Mouse (Mus musculus) liver, embryonic 16.5 days (tissue): Measurements from ENCODE around the gene Hecw2. TPM values are rescaled to one million over a fixed set of nuclear protein-coding genes. Genes with fewer than 3 reads are reported as not detected.

Experiments
- ATAC-seq: fragments of 200-750 bp; cut with Nextera tagmentation; 2 replicates; pipeline ENCODE4 v1.8.0; 2017; ENCODE audit warnings: low read depth, mild to moderate bottlenecking, moderate number of reproducible peaks, moderate library complexity
- H3K27ac ChIP-seq: fragments of 300-500 bp; sonication (generic); 2 replicates; pipeline ENCODE4 v1.5.1; 2014; ENCODE audit warnings: mild to moderate bottlenecking, low read length
- H3K27me3 ChIP-seq: fragments of 300-500 bp; sonication (generic); 2 replicates; pipeline ENCODE4 v1.6.1; 2014; ENCODE audit warnings: low read depth, low read length, mixed read lengths; ENCODE audit not compliant: control insufficient read depth, insufficient read depth
- H3K36me3 ChIP-seq: fragments of 300-500 bp; sonication (generic); 2 replicates; pipeline ENCODE4 v1.6.1; 2014; ENCODE audit warnings: mild to moderate bottlenecking; ENCODE audit not compliant: control insufficient read depth, insufficient read depth
- H3K4me1 ChIP-seq: fragments of 300-500 bp; sonication (generic); 2 replicates; pipeline ENCODE4 v1.6.1; 2014; ENCODE audit warnings: low read depth, low read length, mixed read lengths; ENCODE audit not compliant: control insufficient read depth
- H3K4me2 ChIP-seq: fragments of 300-500 bp; sonication (generic); 2 replicates; pipeline ENCODE4 v1.6.1; 2014; ENCODE audit warnings: low read depth, low read length, mixed read lengths
- H3K4me3 ChIP-seq: fragments of 300-500 bp; sonication (generic); 2 replicates; pipeline ENCODE4 v1.5.1; 2014; ENCODE audit warnings: low read depth, mild to moderate bottlenecking, low read length
- H3K9ac ChIP-seq: fragments of 300-500 bp; sonication (generic); 2 replicates; pipeline ENCODE4 v1.6.1; 2014; ENCODE audit warnings: low read depth, low read length
- H3K9me3 ChIP-seq: fragments of 300-500 bp; sonication (generic); replicated peaks from 2 replicates; pipeline ENCODE4 v1.6.1; 2016; ENCODE audit warnings: low read length; ENCODE audit not compliant: control insufficient read depth
- WGBS: fragments of 180-500 bp; shearing (Covaris S2); extraction: QIAGEN DNeasy Blood & Tissue Kit; methylation state at CpG from one replicate; pipeline ENCODE4 v1.1.7; 2014; ENCODE audit not compliant: insufficient replicate concordance; 5-methylcytosine and 5-hydroxymethylcytosine counted together
- microRNA-seq: library from miRNA; unstranded; fragments of <30 nt; microRNA quantifications from one replicate; pipeline ENCODE4, GENCODE M21; 2016
- polyA plus RNA-seq: library from polyadenylated mRNA; unstranded; fragments of >200 nt; fragmentation: Nextera tagmentation; extraction: Ambion mirVana; gene quantifications from 2 replicates; pipeline ENCODE4 v1.2.1, GENCODE M21; 2015

Hecw2 gene
- polyA plus RNA-seq, 1 experiment from 2014 or later = 0.51 TPM

DNA sequence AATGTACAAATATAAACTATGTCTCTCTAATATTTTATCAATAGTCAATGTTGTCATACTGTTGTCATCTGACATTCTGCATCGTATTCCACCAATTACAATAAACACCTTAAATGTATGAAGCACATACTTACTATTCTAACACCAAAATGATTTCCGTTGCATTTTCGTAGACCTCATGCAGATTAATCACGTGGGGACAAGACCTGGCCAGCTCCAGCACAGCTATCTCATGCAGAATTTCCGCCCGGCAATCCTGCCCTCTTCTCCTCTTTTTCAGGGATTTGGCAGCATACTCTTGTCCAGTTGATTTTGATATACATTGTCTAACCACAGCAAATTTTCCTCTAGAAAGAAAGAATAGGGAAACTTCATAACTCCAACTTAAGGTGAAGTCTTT, 423.5 kb downstream of the Hecw2 start:
- Histone ChIP-seq H3K4me3 (no peak overlapping the region), H3K4me1 (no peaks in the 10 kb centered on the region), H3K9ac (no peak overlapping the region), H3K4me2 (no peak overlapping the region), H3K36me3 (no peaks in the 10 kb centered on the region), H3K27me3 (no peaks in the 10 kb centered on the region), H3K27ac (no peak overlapping the region), H3K9me3 (no peaks in the 10 kb centered on the region)
- no peak for ATAC-seq
- WGBS = 88% methylated on average over 6 of the region's 6 CpGs

DNA sequence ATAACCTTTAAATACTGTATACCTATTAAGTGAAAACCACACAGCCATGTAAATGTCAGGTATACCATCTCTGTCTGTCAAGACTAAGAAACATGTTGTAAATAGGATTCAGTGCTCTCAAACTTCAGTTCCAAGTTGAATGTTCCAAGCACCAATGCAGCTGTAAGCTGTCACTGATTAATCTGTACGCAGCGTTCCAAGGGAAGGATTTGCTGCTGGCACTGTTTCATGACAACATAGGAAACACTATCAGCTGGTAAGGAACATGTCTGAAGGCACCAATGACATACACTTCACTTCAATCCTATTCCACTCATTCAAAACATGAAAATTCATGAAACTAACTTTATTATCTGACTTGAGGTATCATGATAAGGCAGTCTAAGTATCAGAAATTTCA, 428.9 kb downstream of the Hecw2 start:
- no peaks in the 10 kb centered on the region for H3K9me3 ChIP-seq
- H3K27me3 ChIP-seq = no peaks in the 10 kb centered on the region
- H3K4me2 ChIP-seq = no peak overlapping the region
- H3K27ac ChIP-seq = no peak overlapping the region
- H3K36me3 ChIP-seq = peaks cover 11% of the 10 kb centered on the region
- 94% methylated on average over 2 of the region's 2 CpGs for WGBS
- H3K9ac ChIP-seq = no peak overlapping the region
- H3K4me3 ChIP-seq = no peak overlapping the region
- no peaks in the 10 kb centered on the region for H3K4me1 ChIP-seq
- ATAC-seq = no peak

- no peak for ATAC-seq
- Histone ChIP-seq H3K27me3 (no peaks in the 10 kb centered on the region), H3K4me3 (no peak overlapping the region), H3K36me3 (peaks cover 9% of the 10 kb centered on the region), H3K4me2 (no peak overlapping the region), H3K27ac (no peak overlapping the region), H3K4me1 (no peaks in the 10 kb centered on the region), H3K9ac (no peak overlapping the region), H3K9me3 (no peaks in the 10 kb centered on the region)
- 84% methylated on average over 4 of the region's 4 CpGs for WGBS
Observed at GRCm38 (mm10) chr1:53757316-53757715, 437.7 kb downstream of the Hecw2 start.

Small RNA genes within 50 kb of the gene (microRNA-seq; reads per million reads assigned to microRNA genes)
- gene Mir7681 = not detected

Other genes starting within 250 kb of the Hecw2 start
- 0.09 and 0.13 TPM in 2 replicates for gene Ccdc150, start 55.5 kb upstream of the Hecw2 start, polyA plus RNA-seq
- gene Gtf3c3, start 243.8 kb upstream of the Hecw2 start, polyA plus RNA-seq = 6.5 and 7.0 TPM in 2 replicates